Mouse (Mus musculus) left cerebral cortex, postnatal 4 days (tissue): Measurements from ENCODE around the gene Upf2. TPM values are rescaled to one million over a fixed set of nuclear protein-coding genes. Genes with fewer than 3 reads are reported as not detected.

ENCODE experiments used
- total RNA-seq, 2 experiments: library from RNA; stranded (reverse); gene quantifications; 2 replicates each; pipeline ENCODE4 v1.2.3; 2021

Upf2 gene
- total RNA-seq, 2 experiments from 2014 or later, result 16.7 to 19.6 TPM

Other genes with a start within 250 kb of the Upf2 start
- gene Camk1d, start 237.0 kb upstream of the Upf2 start, total RNA-seq, result 10 to 100 TPM; 64.2 to 64.3 TPM
- 10 to 100 TPM; 14.4 to 15.4 TPM for gene Nudt5, start 106.5 kb upstream of the Upf2 start, total RNA-seq
- gene Cdc123, start 106.3 kb upstream of the Upf2 start, total RNA-seq, result 100 to 1,000 TPM; 137 to 148 TPM
- 1 to 10 TPM in 1 of 2 experiments, under 1 TPM in 1; 0.94 to 1.5 TPM for gene Gm13199, start 88.5 kb upstream of the Upf2 start, total RNA-seq
- 100 to 1,000 TPM; 100 to 114 TPM for gene Sec61a2, start 56.0 kb upstream of the Upf2 start, total RNA-seq
- gene Dhtkd1, start 8.7 kb upstream of the Upf2 start, total RNA-seq, result 10 to 100 TPM; 11.6 to 14.8 TPM
- gene Proser2, start 178.7 kb downstream of the Upf2 start, total RNA-seq, result 1 to 10 TPM; 2.3 to 3.4 TPM